Mouse (Mus musculus): Measurements from ENCODE around the gene Gkn1.

DNA sequence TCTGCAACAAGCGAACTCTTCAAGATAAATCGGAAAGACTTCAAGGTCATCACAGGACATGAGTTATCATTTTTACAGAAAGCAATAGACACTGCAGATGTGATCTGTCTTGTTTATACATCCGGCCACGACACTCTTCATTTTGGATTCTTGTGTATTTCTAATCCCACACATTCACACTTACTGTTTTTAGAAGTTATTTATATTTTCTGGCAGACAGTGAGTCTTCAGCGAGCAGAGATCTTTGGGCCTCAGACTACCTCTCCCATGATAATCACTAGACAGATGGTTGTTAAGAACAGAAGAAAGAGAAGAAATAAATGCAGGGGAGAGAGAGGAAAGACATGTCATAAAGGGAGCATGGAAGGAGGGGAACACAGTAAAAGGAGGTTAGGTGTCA, 18.5 kb upstream of the Gkn1 start:
- no peak for TF ChIP-seq CTCF (IDR thresholded peaks at IDR 0.05; ENCODE audit: control insufficient read depth, insufficient read depth, insufficient read length)
- no peak for TF ChIP-seq MAX (IDR thresholded peaks at IDR 0.05)
- no peak for TF ChIP-seq CEBPB (IDR thresholded peaks at IDR 0.05; ENCODE audit: low read depth)

Data from C2C12 (cell line).